Mouse (Mus musculus) E14TG2a.4 (cell line): ENCODE results near the gene Mill1.
"Not testable (repeated sequence)": the region's sequence is repeated elsewhere in the genome, so short reads cannot be mapped to it uniquely, and the experiment has no call there.

ENCODE experiments used
- H3K27me3 ChIP-seq: 2 replicates; pipeline ENCODE4 v1.6.1; 2014; ENCODE audit warnings: low read length, control low read depth; ENCODE audit not compliant: insufficient read depth
- H3K36me3 ChIP-seq: 2 replicates; pipeline ENCODE4 v1.6.1; 2014; ENCODE audit warnings: low read length, control low read depth; ENCODE audit not compliant: insufficient read depth
- H3K4me1 ChIP-seq: replicated peaks from 2 replicates; pipeline ENCODE4 v1.6.1; 2014; ENCODE audit warnings: low read depth, low read length, control low read depth
- H3K4me3 ChIP-seq: replicated peaks from 2 replicates; pipeline ENCODE4 v1.5.1; 2014; ENCODE audit warnings: mild to moderate bottlenecking, low read length
- H3K9me3 ChIP-seq: 2 replicates; pipeline ENCODE4 v1.6.1; 2014; ENCODE audit warnings: low read length, control low read depth
- CTCF ChIP-seq: conservative IDR thresholded peaks from 2 replicates; pipeline ENCODE4 v1.5.1; 2014; ENCODE audit warnings: low read length
- NANOG ChIP-seq: IDR thresholded peaks from 2 replicates; pipeline ENCODE4 v1.6.1; 2014; ENCODE audit warnings: borderline replicate concordance, low read length, mixed read lengths
- POU5F1 ChIP-seq: IDR thresholded peaks from 2 replicates; pipeline ENCODE4 v1.6.1; 2014; ENCODE audit warnings: low read length, borderline replicate concordance

The Mill1 gene

GRCm38 (mm10) chr7:18245047-18245446 lies at the start of gene Mill1:
TSS of gene Mill1 (plus strand) at chr7:18245347.
- no peak for TF ChIP-seq CTCF
- TF ChIP-seq POU5F1 = no peak
- no peak for TF ChIP-seq NANOG
- no peaks in the 10 kb centered on the region for H3K4me1 ChIP-seq
- no peaks in the 10 kb centered on the region for H3K9me3 ChIP-seq
- no peak within 1 kb of the TSS for H3K4me3 ChIP-seq
- no peaks in the 10 kb centered on the region for H3K36me3 ChIP-seq
- no peaks in the 10 kb centered on the region for H3K27me3 ChIP-seq

- Histone ChIP-seq H3K9me3 (peaks cover 11% of the 10 kb centered on the region; the same call in 1 of the 2 replicates), H3K4me1 (peaks cover 11% of the 10 kb centered on the region), H3K4me3 (no peak overlapping the region), H3K27me3 (no peaks in the 10 kb centered on the region), H3K36me3 (no peaks in the 10 kb centered on the region)
- TF ChIP-seq CTCF (peak; percentile 55), NANOG (no peak), POU5F1 (no peak)
These were observed 34.2 kb upstream of the Mill1 start for GRCm38 (mm10) chr7:18210938-18211337.

- H3K9me3 ChIP-seq = peaks cover 11% of the 10 kb centered on the region; the same call in 1 of the 2 replicates
- H3K4me3 ChIP-seq = no peak overlapping the region
- H3K27me3 ChIP-seq = no peaks in the 10 kb centered on the region
- peaks cover 11% of the 10 kb centered on the region for H3K4me1 ChIP-seq
- peak; percentile 78 for TF ChIP-seq NANOG
- TF ChIP-seq CTCF = no peak
- no peaks in the 10 kb centered on the region for H3K36me3 ChIP-seq
These were observed 30.4 kb upstream of the Mill1 start for GRCm38 (mm10) chr7:18214699-18215098.

DNA sequence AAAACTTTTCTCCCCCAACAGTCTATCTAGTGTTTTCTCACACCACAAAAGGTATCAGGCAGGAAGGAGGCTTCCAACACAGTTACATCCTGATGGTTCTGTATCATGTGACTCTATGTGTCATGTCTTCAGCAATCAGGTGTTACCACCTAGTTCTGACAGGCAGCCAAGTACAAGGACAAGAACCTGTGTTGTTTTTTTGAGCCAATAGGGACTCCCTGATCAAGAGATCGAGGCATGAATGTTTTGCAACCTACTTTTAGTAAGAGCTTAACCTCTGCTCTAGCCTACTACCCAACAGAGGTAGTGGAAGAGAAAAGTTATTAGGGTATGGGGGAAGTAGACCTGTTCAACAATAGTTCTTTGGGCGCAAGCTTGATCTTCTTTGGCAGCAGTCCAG lies 6.6 kb upstream of the Mill1 start:
- TF ChIP-seq POU5F1 (no peak), NANOG (no peak), CTCF (no peak)
- Histone ChIP-seq H3K9me3 (no peaks in the 10 kb centered on the region), H3K27me3 (no peaks in the 10 kb centered on the region), H3K36me3 (no peaks in the 10 kb centered on the region), H3K4me1 (no peaks in the 10 kb centered on the region), H3K4me3 (no peak overlapping the region)

- TF ChIP-seq CTCF (no peak), POU5F1 (no peak), NANOG (no peak)
- Histone ChIP-seq H3K4me1 (no peaks in the 10 kb centered on the region), H3K36me3 (no peaks in the 10 kb centered on the region)
These were observed 3.9 kb upstream of the Mill1 start for GRCm38 (mm10) chr7:18241217-18241616.

DNA sequence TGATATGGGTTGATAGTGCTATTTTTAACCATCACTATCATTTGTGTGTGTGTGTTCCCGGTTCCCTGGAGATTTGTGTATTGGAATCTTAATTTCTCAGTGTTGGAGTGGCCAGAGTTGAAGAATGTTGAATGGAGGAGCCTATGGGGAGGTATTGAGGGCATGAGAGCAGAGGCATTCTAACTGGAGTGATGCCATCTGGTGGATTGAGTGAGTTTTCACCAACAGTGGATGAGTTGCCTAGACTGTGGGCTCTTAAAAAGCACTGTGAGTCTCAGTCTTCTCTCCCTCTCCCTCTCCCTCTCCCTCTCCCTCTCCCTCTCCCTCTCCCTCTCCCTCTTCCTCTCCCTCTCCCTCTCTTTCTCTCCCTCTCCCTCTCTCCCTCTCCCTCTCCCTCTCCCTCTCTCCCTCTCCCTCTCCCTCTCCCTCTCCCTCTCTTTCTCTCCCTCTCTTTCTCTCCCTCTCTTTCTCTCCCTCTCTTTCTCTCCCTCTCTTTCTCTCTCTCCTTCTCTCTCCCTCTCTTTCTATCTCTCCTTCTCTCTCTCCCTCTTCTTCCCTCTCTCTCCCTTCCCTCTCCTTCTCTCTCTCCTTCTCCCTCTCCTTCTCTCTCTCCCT lies 1.1 kb upstream of the Mill1 start:
- not testable (repeated sequence) for H3K4me1 ChIP-seq, H3K27me3 ChIP-seq, H3K36me3 ChIP-seq, H3K4me3 ChIP-seq, H3K9me3 ChIP-seq

More at GRCm38 (mm10) chr7:18241217-18241616, 3.9 kb upstream of the Mill1 start:
- no peak overlapping the region for H3K4me3 ChIP-seq
- no peaks in the 10 kb centered on the region for H3K9me3 ChIP-seq
- no peaks in the 10 kb centered on the region for H3K27me3 ChIP-seq

DNA sequence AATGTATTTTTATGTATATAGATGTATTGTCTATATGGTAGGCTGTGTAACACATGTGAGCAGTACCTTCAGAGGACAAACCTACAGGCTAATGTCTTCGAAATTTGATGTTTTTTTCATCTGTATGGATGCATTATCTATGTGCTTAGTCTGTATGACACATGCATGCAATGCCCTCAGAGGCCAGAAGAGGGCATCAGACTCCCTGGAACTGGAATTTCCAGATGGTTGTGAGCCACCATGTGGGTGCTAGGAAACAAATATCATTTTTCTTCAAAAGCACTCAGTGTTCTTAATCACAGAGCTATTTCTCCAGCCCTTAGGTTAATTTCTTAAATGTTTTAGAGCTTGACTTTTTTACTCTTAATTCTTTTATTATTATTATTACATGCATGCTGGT lies 15.1 kb downstream of the Mill1 start:
- Histone ChIP-seq H3K27me3 (no peaks in the 10 kb centered on the region), H3K9me3 (peaks cover 4% of the 10 kb centered on the region; the same call in 1 of the 2 replicates), H3K4me3 (no peak overlapping the region), H3K36me3 (no peaks in the 10 kb centered on the region), H3K4me1 (no peaks in the 10 kb centered on the region; the same call in 1 of the 2 replicates)
- TF ChIP-seq CTCF (peak; percentile 21; the same call in 1 of the 2 replicates), POU5F1 (no peak), NANOG (no peak)

DNA sequence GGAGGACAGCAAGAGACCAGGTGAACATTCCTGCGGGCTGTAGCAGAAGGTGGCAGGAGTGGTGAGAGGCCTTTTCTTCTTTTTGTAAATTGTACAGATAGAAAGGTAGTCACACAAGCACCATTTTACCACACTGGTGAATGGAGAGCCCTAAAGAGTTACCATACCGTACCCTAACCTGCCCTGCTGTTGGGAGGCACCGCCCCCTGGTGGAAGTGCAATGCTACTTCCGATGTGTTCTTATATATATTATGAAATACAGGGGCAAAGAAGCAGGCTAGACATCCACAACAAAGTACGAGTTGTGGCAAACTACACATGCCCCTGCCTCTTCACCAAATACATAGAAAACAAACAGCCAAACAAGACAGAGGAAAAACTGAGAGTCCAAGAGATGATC lies 19.9 kb downstream of the Mill1 start:
- Histone ChIP-seq H3K36me3 (no peaks in the 10 kb centered on the region), H3K27me3 (no peaks in the 10 kb centered on the region), H3K9me3 (peaks cover 4% of the 10 kb centered on the region; the same call in 1 of the 2 replicates), H3K4me3 (no peak overlapping the region), H3K4me1 (no peaks in the 10 kb centered on the region; the same call in 1 of the 2 replicates)
- TF ChIP-seq NANOG (no peak), POU5F1 (no peak), CTCF (peak; percentile 53)
